Mouse (Mus musculus) spleen, adult 10 weeks (tissue): ENCODE measurements around the gene Gm20865. TPM values are rescaled to one million over a fixed set of nuclear protein-coding genes. Genes with fewer than 3 reads are reported as not detected.

Source experiments
- polyA plus RNA-seq: library from polyadenylated mRNA; stranded (reverse); fragments of 350-450 nt; fragmentation: Illumina TruSeq; extraction: RNeasy Lipid Tissue Mini Kit (QIAGEN cat#74804); gene quantifications from one replicate; pipeline ENCODE4 v1.2.3, GENCODE M21; 2015; ENCODE audit warnings: low replicate concordance; ENCODE audit not compliant: insufficient read depth

Gene Gm20865
- polyA plus RNA-seq: not detected

GRCm38 (mm10) chrY:21241275-21241674, at the start of gene Gm20865:
Gene Gm20865 (plus strand): TSS chrY:21241575.

Other genes with a start within 250 kb of the Gm20865 start
- gene Gm29866, start 247.9 kb upstream of the Gm20865 start, polyA plus RNA-seq: not detected
- not detected for gene Gm20909, start 77.0 kb upstream of the Gm20865 start, polyA plus RNA-seq